Mouse (Mus musculus): Measurements from ENCODE around the gene Dnm3.

Gene Dnm3

DNA sequence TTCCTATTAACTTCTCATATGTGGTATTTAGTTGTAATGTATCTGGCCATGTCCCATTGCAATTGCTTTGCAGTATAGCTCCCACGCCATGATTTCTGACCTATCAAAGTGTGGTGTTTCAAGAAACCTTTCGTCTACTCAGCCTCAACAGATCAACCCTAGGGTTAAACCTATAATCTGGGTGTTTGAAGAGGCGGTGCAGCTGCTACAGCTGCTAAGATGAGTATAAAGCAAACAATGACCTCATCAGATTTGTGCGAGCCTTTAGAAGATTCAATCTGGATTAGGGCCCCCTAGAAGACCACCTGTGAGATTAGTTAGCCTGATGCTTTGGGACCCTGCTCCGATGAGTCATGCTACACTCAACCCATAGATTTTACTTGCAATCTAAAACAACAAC lies 321.0 kb downstream of the Dnm3 start:
- no peak for DNase-seq

DNA sequence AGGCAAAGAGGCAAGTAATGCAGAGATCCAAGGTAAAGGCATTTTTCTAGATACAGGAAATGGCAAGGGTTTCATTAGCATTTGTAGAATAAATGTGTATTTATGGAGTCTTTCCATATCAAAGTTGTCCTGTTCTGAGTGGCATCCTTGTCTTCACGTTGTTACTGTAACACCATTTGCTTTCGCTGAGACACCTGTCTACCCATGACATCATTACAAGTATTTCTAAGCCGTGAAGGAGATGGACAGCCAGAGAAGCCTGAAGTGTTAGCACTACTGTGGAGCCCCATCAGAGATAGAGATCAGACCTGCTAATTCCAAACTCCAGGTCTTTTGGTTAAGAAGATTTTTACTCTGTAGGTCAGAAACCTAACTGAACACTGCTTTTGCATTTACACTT lies 322.3 kb downstream of the Dnm3 start:
- DNase-seq = no peak

DNA sequence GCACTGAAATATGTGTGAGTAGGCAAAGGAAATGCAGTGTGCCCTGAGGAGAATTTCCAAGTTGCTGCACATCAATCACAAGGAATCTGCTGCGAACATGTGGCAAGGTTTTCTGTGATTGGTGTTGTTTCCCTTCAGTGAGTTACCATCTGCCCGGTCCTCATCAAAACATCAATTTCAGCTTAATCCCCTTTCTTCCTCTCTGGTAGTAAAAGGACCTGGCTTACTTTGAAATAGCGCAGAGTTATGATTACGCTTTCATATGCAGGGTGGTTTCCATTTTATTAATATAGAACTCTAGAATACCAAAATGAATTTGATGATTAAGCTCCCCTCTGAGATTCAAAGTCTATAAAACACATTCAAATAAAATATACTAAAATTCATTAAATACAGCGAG lies 324.7 kb downstream of the Dnm3 start:
- no peak for DNase-seq

GRCm38 (mm10) chr1:162149730-162150129 lies 328.1 kb downstream of the Dnm3 start:
- DNase-seq = no peak

DNA sequence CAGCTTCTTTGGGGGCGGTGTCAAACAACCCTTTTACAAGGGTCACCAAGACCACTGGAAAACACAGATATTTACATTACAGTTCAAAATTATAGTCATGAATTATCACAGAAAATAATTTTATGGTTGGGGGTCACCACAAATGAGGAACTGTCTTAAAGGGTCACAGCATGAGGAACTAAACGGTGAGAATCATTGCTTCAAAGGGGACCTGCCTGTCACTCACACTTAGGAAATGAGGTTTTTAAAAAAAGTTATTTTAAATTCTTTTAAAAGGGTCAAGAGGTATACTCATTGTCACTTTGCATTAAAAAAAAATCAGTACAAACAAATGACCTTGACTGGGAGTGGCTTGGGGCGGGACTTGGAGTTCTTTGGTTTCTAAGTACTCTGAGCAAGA lies 330.3 kb downstream of the Dnm3 start:
- no peak for DNase-seq

DNA sequence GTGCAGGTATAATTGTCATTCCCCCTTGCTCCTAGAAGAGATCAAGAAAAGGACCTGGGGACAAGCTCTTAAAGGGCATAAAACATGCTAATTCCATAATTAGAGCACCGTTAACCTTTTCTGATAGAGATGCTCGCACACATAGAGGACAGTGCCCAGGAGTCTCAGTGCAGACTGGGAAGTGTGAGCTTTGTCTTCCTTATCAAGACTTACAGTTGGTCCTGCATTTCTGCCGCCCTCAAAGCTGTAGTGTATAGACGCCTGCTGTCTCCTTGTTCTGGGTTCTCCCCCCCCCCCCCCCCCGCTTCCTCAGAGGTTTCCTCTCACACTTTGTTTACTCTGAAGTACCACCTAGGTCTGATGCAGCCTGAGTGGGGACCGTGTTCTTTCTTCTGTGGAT lies 332.1 kb downstream of the Dnm3 start:
- DNase-seq = no peak

- no peak for DNase-seq
Measured at GRCm38 (mm10) chr1:162144992-162145391, 332.8 kb downstream of the Dnm3 start.

- DNase-seq = no peak
Measured at GRCm38 (mm10) chr1:162143974-162144912, 333.6 kb downstream of the Dnm3 start.

GRCm38 (mm10) chr1:162142285-162142684 lies 335.5 kb downstream of the Dnm3 start:
- no peak for DNase-seq

DNA sequence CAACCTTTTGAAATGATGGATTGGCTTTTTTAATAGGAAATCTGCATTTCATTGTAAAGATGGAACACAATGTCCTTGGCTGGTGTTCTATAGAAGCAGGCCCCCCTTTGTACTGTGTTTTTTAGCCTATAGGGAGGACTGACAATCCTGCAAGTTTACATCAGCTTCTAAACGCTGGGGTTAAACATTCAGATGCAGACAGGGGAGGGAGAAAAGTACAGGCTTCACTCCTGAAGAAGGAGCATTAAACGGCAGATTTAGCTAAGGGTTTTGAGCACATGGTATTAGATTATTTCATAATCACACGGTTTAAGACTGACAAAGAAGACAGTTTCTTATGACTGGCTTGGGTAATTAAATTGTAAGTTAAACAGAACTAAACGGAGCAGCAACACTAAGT lies 341.5 kb downstream of the Dnm3 start:
- DNase-seq = no peak

GRCm38 (mm10) chr1:162135451-162136213 lies 342.2 kb downstream of the Dnm3 start:
- DNase-seq = no peak

- DNase-seq = no peak
Measured at GRCm38 (mm10) chr1:162134651-162135066, 343.2 kb downstream of the Dnm3 start.

- DNase-seq = no peak
Measured at GRCm38 (mm10) chr1:162132908-162133641, 344.8 kb downstream of the Dnm3 start.

GRCm38 (mm10) chr1:162126856-162127792 lies 350.7 kb downstream of the Dnm3 start:
- no peak for DNase-seq

DNA sequence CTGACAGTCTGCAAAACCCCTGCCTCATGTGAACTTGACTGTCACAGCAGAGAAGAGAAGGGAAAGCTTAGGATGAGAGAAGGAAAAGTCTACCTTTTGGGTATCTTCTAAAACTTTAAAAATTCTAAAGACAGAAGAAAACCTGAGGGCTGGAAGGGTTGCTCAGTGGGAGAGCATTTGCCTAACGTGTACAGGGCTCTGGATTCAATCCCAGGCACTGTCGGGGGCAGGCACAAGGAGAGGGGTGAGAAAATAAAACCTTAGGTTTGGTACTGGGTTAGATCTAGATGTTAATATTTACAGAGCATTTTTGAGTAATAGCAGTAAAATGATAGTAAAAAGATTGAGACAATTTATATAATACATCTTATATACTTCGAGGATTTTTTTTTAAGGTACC lies 353.4 kb downstream of the Dnm3 start:
- no peak for DNase-seq

GRCm38 (mm10) chr1:162121441-162122200 lies 356.2 kb downstream of the Dnm3 start:
- no peak for DNase-seq

GRCm38 (mm10) chr1:162109437-162109813 lies 368.4 kb downstream of the Dnm3 start:
- peak; percentile 5 for DNase-seq

DNA sequence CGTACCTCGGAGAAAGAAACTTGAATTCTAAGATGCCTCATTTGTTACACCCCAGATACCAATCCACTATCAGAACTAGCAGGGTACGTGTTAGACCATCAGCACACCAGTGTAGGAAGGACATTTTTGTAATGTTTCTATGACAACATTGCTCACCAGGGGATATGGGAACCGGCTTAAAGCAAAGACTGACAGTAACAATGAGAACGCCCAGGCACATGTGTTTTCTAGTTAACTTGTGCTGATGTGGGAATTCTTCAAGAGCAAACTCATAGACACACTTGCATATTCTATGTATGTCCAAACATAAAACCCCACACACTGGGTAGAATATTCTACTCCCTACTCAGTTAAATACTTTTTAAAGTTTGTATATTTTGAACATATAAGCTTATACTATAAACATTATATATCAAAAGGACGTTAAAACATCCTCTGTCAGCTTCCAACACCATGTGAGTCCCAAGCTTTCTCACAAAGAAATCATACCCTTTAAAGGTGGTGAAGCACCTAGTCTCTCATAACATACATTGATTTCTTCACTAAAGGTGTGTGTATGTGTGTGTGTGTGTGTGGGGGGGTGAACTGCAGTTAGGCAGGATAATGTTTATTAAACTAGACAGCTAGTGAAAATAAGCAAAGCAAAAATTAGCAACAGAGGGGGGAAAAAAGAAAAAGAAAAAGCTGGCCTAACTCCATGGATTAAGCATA lies 369.0 kb downstream of the Dnm3 start:
- no peak for DNase-seq

DNA sequence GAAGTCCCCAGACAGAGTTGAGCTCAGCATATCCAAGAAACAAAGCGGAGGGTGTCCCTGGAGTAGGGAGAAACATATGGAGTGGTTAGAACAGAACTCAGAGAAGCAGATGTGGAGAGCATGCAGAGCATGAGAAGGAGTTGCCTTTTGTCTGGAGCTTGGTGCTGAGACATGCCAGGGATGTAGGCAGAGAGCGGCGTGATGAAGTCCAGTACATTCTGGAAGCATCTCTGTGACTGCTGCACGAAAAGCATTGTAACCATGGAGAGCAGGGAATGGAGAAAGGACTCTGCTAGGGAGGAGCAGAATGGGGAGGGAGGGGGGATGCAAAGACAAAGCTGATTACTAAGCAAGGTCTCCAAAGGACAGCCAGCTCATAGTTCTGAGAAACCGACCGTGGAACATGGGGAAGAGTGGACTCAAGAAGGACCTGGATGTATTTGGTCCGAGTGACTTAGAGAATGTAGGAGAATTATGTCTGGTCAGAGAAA lies 369.6 kb downstream of the Dnm3 start:
- DNase-seq = no peak

DNA sequence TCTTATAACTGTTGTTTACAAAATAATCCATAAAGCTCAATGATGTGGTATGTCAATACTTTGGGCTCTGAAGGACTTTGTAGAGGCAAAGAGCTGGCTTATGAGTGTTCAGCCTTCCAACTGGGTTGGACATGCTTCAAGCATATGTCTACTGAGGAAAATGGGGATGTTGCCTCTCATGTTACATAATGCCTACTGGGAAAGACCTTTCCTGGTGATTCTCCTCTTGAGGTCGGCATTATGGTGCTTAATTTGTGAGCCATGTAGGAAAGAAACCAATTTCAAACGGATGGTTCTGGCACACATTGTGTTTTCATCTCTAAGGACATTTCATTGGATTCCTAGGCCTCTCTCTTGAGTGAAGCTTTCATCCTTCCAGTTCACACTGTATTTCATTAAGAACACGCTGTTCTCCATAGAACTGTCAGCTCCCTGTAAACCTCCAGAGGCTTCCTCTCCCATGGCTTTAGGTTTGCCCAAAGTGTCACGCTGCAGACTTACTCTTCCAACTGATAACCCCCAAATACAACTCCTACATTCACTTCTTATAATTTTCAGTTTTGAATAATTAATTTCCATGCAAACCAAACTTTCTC lies 370.7 kb downstream of the Dnm3 start:
- no peak for DNase-seq
